Mouse (Mus musculus): ENCODE data around the gene Nt5m. TPM values are rescaled to one million over a fixed set of nuclear protein-coding genes. Genes with fewer than 3 reads are reported as not detected.

Nt5m gene
- 24.8 TPM for polyA plus RNA-seq (2021)

GRCm38 (mm10) chr11:59839008-59839458 lies at the start of gene Nt5m:
Gene Nt5m, plus strand, starts transcription at chr11:59839447.
- CTCF ChIA-PET, result interaction anchor here (1.4 kb wide), 1 partner anchor 17 kb away, joined by 5 read pairs; no protein-coding TSS in a partner anchor
- POLR2A ChIA-PET, result interaction anchor here (0.7 to 1.9 kb wide), 6 partner anchors 9 to 196 kb away, joined by 3 to 6 read pairs (median 4); no protein-coding TSS in a partner anchor
- peak; percentile 67 for DNase-seq (ENCODE audit: low read depth, low spot score)
- ATAC-seq, result peak; percentile 90
- no peak for TF ChIP-seq CTCF (IDR thresholded peaks at IDR 0.05)
- in situ Hi-C loops (cut with MboI; ENCODE audit: low pct_unique_long_range_greater_than_20kb), result no loop called here
- H3K27me3 ChIP-seq, result no peaks in the 10 kb centered on the region

GRCm38 (mm10) chr11:59793390-59793789 lies 45.9 kb upstream of the Nt5m start:
- H3K27me3 ChIP-seq, result no peaks in the 10 kb centered on the region
- ATAC-seq, result no peak
- no peak for TF ChIP-seq CTCF (IDR thresholded peaks at IDR 0.05)
- CTCF ChIA-PET, result no interaction called here
- POLR2A ChIA-PET, result no interaction called here
- DNase-seq (ENCODE audit: low read depth, low spot score), result no peak
- in situ Hi-C loops (cut with MboI; ENCODE audit: low pct_unique_long_range_greater_than_20kb), result no loop called here

- no peak for TF ChIP-seq CTCF (IDR thresholded peaks at IDR 0.05)
- H3K27me3 ChIP-seq, result no peaks in the 10 kb centered on the region
- CTCF ChIA-PET, result no interaction called here
- ATAC-seq, result no peak
- in situ Hi-C loops (cut with MboI; ENCODE audit: low pct_unique_long_range_greater_than_20kb), result no loop called here
- POLR2A ChIA-PET, result interaction anchor here (0.9 kb wide), 1 partner anchor 10 kb away, joined by 3 read pairs; no protein-coding TSS in a partner anchor
- no peak for DNase-seq (ENCODE audit: low read depth, low spot score)
Measured at GRCm38 (mm10) chr11:59800412-59800811, 38.8 kb upstream of the Nt5m start.

GRCm38 (mm10) chr11:59801881-59802280 lies 37.4 kb upstream of the Nt5m start:
- in situ Hi-C loops (cut with MboI; ENCODE audit: low pct_unique_long_range_greater_than_20kb), result no loop called here
- POLR2A ChIA-PET, result interaction anchor here (0.6 kb wide), 1 partner anchor 69 kb away, joined by 4 read pairs; no protein-coding TSS in a partner anchor
- CTCF ChIA-PET, result no interaction called here
- H3K27me3 ChIP-seq, result no peaks in the 10 kb centered on the region
- TF ChIP-seq CTCF (IDR thresholded peaks at IDR 0.05), result no peak
- no peak for ATAC-seq
- DNase-seq (ENCODE audit: low read depth, low spot score), result no peak

- TF ChIP-seq CTCF (IDR thresholded peaks at IDR 0.05), result no peak
- DNase-seq (ENCODE audit: low read depth, low spot score), result no peak
- no peaks in the 10 kb centered on the region for H3K27me3 ChIP-seq
- in situ Hi-C loops (cut with MboI; ENCODE audit: low pct_unique_long_range_greater_than_20kb), result no loop called here
- no peak for ATAC-seq
- POLR2A ChIA-PET, result no interaction called here
- CTCF ChIA-PET, result no interaction called here
Measured at GRCm38 (mm10) chr11:59803516-59803915, 35.7 kb upstream of the Nt5m start.

GRCm38 (mm10) chr11:59804409-59805110 lies 34.7 kb upstream of the Nt5m start:
- in situ Hi-C loops (cut with MboI; ENCODE audit: low pct_unique_long_range_greater_than_20kb), result no loop called here
- ChIA-PET POLR2A (interaction anchor here (0.5 kb wide), 1 partner anchor 129 kb away, joined by 4 read pairs; no protein-coding TSS in a partner anchor), CTCF (no interaction called here)
- no peak for TF ChIP-seq CTCF (IDR thresholded peaks at IDR 0.05)
- DNase-seq (ENCODE audit: low read depth, low spot score) (no peak), ATAC-seq (no peak)
- H3K27me3 ChIP-seq, result no peaks in the 10 kb centered on the region

GRCm38 (mm10) chr11:59805256-59805655 lies 34.0 kb upstream of the Nt5m start:
- DNase-seq (ENCODE audit: low read depth, low spot score) (no peak), ATAC-seq (no peak)
- in situ Hi-C loops (cut with MboI; ENCODE audit: low pct_unique_long_range_greater_than_20kb), result no loop called here
- no peaks in the 10 kb centered on the region for H3K27me3 ChIP-seq
- ChIA-PET CTCF (no interaction called here), POLR2A (interaction anchor here (0.5 to 0.8 kb wide), 2 partner anchors 34 to 129 kb away, joined by 4 to 6 read pairs; partner anchors contain the start of gene Nt5m)
- TF ChIP-seq CTCF (IDR thresholded peaks at IDR 0.05), result no peak

- CTCF ChIA-PET, result no interaction called here
- POLR2A ChIA-PET, result interaction anchor here (0.6 to 0.8 kb wide), 2 partner anchors 33 to 112 kb away, joined by 3 to 6 read pairs; partner anchors contain the start of gene Nt5m
- in situ Hi-C loops (cut with MboI; ENCODE audit: low pct_unique_long_range_greater_than_20kb), result no loop called here
- no peaks in the 10 kb centered on the region for H3K27me3 ChIP-seq
- DNase-seq (ENCODE audit: low read depth, low spot score) (no peak), ATAC-seq (no peak)
- TF ChIP-seq CTCF (IDR thresholded peaks at IDR 0.05), result no peak
Measured at GRCm38 (mm10) chr11:59805656-59806055, 33.6 kb upstream of the Nt5m start.

GRCm38 (mm10) chr11:59808170-59808960 lies 30.9 kb upstream of the Nt5m start:
- ChIA-PET POLR2A (no interaction called here), CTCF (interaction anchor here (1.4 to 1.5 kb wide), 2 partner anchors 30 to 185 kb away, joined by 3 read pairs; no protein-coding TSS in a partner anchor)
- no peak for DNase-seq (ENCODE audit: low read depth, low spot score)
- in situ Hi-C loops (cut with MboI; ENCODE audit: low pct_unique_long_range_greater_than_20kb), result no loop called here
- ATAC-seq, result no peak
- H3K27me3 ChIP-seq, result no peaks in the 10 kb centered on the region
- no peak for TF ChIP-seq CTCF (IDR thresholded peaks at IDR 0.05)

GRCm38 (mm10) chr11:59809071-59809669 lies 30.1 kb upstream of the Nt5m start:
- ChIA-PET POLR2A (interaction anchor here (0.6 kb wide), 1 partner anchor 300 kb away, joined by 6 read pairs; no protein-coding TSS in a partner anchor), CTCF (interaction anchor here (1.4 to 1.5 kb wide), 2 partner anchors 31 to 185 kb away, joined by 3 read pairs; no protein-coding TSS in a partner anchor)
- TF ChIP-seq CTCF (IDR thresholded peaks at IDR 0.05), result no peak
- in situ Hi-C loops (cut with MboI; ENCODE audit: low pct_unique_long_range_greater_than_20kb), result no loop called here
- no peaks in the 10 kb centered on the region for H3K27me3 ChIP-seq
- ATAC-seq (no peak), DNase-seq (ENCODE audit: low read depth, low spot score) (no peak)
